Mouse (Mus musculus): ENCODE measurements at regions not wholly inside any gene's neighbourhood (a gene's known extent, or its start where the extent isn't known, plus 50 kb on each side); places are given as distances from the start of the nearest gene placed in this dataset.

- TF ChIP-seq TAL1 (IDR thresholded peaks at IDR 0.05; ENCODE audit: low read length) (no peak), POLR2A (IDR thresholded peaks at IDR 0.05; ENCODE audit: control insufficient read depth in 1 of 2, insufficient read depth in 1 of 2, low read depth in 1 of 2, low read length in 2 of 2, poor library complexity in 1 of 2) (no peak), GATA1 (IDR thresholded peaks at IDR 0.05; ENCODE audit: low read depth, low read length) (no peak), CTCF (IDR thresholded peaks at IDR 0.05 in 2 of 3, conservative IDR thresholded peaks at IDR 0.05 in 1 of 3; ENCODE audit: control insufficient read depth in 1 of 3, insufficient read depth in 1 of 3, low read depth in 2 of 3, low read length in 3 of 3, poor library complexity in 1 of 3, severe bottlenecking in 1 of 3) (no peak), POLR2AphosphoS5 (IDR thresholded peaks at IDR 0.05; ENCODE audit: borderline replicate concordance, low read depth, low read length) (no peak), ZMIZ1 (IDR thresholded peaks at IDR 0.05; ENCODE audit: low read depth, low read length) (no peak), HCFC1 (IDR thresholded peaks at IDR 0.05; ENCODE audit: low read depth, low read length) (no peak), E2F4 (IDR thresholded peaks at IDR 0.05; ENCODE audit: borderline replicate concordance, low read depth, low read length) (no peak), MYC (IDR thresholded peaks at IDR 0.05; ENCODE audit: low read depth, low read length) (no peak), TBP (IDR thresholded peaks at IDR 0.05; ENCODE audit: low read depth, low read length) (no peak), ELF1 (IDR thresholded peaks at IDR 0.05; ENCODE audit: low read depth, low read length) (no peak), ZC3H11A (IDR thresholded peaks at IDR 0.05; ENCODE audit: low read depth, low read length) (no peak)
Measured at GRCm38 (mm10) chr16:51048650-51049049, 457.7 kb upstream of the Ccdc54 start.

Measured in MEL (cell line).